Mouse (Mus musculus) heart, postnatal 10 days (tissue): ENCODE results near the gene Pde2a. TPM values are rescaled to one million over a fixed set of nuclear protein-coding genes. Genes with fewer than 3 reads are reported as not detected.

Experiments used
- DNase-seq, 2 experiments: peaks; one replicate each; pipeline ENCODE4 v3.0.0; 2021
- intact Hi-C: fragments of 180-260 bp; cut with DNase I; formaldehyde crosslinking; loops from one replicate; pipeline ENCODE4 v1.15.1; 2025
- total RNA-seq, 2 experiments: library from RNA; stranded (reverse); gene quantifications; 2 replicates each; pipeline ENCODE4 v1.2.3; 2021

Pde2a gene
- total RNA-seq, 2 experiments from 2014 or later: 65.2 to 70.1 TPM

DNA sequence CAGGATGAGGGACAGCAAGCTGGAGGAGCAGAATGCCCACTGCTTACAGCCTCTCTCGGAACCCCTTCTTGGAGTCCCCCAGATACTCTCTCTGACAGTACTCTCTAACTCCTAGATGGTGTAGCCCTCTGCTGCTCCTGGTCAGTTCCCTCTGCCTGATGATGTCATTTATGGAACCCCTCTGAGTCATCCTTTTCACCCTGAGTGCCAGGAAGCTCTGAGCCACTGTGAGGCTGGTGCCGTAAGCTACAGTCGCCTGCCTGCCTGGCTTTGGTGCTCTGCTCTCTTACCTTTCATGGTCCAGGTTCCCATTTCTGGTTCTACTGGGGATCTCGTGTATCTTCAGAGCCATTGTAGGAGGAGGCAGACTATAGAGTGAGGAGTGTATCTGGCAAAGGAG is 24.3 kb upstream of the Pde2a start:
- no peak for DNase-seq
- intact Hi-C loops: no loop called here

DNA sequence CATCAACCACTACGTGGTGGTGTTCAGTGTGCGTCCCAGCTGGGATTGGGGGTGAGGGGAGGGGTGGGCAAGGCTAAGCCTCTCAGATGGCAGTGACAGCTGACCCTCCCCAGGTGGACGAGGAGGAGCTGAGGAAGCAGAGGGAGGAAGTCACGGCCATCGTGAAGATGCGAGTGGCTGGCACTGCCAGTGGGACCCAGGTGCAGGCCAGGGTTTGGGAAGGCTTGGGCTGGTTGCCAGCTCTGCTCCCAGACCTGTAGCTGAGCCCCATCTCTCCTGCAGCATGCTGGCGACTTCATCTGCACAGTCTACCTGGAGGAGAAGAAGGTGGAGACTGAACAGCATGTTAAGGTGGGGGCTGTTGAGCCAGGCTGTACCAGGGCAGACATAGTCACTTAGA is 20.0 kb upstream of the Pde2a start:
- intact Hi-C loops: no loop called here
- DNase-seq: no peak

DNA sequence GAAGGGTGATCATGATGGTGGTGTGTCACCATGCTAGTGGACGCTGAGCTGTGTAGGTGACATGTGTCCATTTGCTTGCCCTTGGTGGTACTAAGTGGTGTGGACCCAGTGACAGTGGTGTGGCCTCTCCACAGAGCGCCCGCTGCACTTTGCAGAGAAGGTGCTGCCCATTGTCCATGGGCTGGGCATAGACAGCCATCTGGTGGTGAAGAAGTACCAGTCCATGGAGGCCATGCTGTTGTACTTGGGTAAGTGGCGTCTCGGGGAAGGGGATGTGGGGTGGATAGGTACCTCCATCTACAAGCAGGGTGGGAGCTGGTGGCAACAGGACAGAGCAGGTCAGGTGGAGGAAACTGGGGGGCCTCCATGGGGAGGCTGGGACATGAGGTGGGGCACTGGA is 17.7 kb upstream of the Pde2a start:
- DNase-seq: no peak
- intact Hi-C loops: no loop called here

DNA sequence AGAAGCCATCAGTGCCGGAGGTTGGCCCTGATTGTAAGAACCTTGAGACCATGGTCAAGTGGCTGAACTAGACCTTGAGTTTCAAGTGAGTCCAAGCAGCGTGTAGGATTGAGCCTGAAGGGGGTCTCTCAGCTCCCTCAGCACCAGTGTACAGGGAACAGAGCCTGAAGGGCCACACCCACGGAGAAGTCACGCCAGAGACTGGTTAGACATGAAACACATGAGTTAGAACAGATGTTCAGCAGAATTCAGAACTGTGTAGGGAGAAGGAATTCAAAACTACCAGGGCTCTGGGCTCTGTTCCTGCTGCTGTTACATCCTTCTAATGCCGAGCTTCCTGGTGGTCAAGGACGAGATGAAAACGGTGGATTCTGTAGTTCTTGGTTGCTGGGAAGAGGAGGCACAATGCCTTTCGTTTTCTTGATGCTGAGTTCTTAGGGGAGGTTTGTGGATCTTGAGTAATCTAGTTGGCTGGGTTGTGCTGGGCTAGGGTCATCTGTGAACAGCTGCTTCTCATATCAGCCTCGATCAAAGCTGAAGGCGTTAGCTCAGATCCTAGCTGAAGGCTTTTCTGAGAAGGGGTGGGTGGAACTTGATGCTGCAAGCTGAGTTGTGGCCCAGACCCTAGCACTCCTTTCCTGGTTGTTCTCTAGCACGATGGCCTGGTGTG is 11.1 kb upstream of the Pde2a start, which contains the start of gene Gm45837:
Gene Gm45837 (plus strand): TSS at position 620 of the 670 bp plus-strand sequence.
- DNase-seq: no peak
- intact Hi-C loops: loop anchor here (5.0 kb wide), 1 partner anchor 212 kb away; no protein-coding TSS in a partner anchor

DNA sequence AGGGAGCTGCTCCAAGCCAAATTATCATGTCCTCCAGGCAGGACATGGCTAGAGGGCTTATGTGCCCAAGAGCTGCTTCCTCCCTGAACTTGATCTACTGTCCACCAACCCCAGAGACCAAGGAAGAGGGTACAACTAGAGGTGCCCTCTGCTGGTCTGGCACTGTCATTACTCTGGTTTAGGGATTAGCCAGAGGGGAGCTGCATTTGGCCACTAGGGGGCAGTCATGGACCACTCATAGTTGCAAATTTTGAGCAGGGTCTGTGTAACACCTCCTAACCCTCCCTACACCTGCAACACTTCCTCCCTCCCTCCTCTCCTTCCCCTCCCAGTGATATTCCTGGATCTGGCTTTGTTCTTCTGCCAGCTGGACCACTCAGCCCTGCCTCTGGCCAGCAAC is 8.7 kb upstream of the Pde2a start:
- peak; percentile 83 to 92 for DNase-seq
- intact Hi-C loops: loop anchor here (1.0 to 5.0 kb wide), 3 partner anchors 102 to 210 kb away; no protein-coding TSS in a partner anchor

DNA sequence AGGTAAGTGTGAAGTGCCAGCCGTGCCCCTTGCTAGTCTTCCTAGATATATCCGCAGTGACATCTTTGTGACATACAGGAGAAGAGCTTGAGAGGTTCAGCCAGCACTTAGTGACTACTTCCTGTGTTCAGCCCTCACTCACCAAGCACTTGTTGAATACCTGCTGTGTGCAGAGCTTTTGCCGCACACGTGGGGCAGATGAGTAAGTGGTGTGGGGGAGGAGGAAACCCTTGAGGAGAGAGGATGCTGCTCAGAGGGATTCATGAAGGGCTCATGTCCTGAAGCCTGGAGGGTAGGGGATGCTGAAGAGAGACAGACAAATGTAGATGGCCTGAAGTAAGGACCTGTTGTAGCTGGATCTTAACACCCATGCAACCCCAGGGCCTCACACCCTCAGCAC is 7.3 kb upstream of the Pde2a start:
- DNase-seq: no peak
- intact Hi-C loops: loop anchor here (5.0 kb wide), 1 partner anchor 208 kb away; no protein-coding TSS in a partner anchor

DNA sequence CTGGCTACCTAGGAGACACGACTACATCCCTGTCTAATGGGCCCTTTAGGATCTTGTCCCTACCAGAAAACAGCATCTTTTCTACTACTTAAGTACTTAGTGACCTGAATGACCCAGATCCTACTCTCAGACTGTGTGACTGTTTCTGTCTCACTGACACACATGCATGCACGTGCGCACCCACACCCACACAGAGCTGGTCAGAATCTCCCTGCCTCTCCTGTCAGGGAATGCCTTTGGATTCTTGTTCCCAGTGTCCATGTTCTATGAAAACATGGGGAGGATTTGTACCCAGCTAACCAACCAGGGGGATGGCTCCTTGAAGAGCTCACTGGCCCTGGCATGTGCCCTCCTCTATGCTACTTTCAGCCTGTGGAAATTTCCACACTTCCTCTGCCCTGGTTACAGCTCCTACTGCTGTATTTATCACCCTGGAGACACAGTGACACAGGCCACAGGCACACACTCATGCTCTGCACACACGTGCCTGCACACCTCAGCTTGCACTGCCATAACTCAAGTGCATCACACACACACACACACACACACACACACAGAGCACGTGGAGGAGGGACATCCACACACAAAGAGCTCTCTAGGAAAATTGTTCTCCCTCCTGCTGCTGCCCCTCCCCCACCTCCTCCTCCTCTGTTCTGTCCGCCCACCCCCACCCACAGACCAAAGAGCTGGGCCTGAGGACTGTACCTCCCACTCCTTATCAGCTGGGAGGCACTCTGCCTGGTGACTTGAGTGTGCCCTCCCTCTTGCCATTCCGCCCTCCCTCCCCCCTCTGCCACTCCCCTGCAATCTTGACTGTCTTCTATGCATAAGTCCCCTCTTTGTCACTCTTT is 6.6 kb upstream of the Pde2a start:
- intact Hi-C loops: loop anchor here (5.0 kb wide), 1 partner anchor 207 kb away; no protein-coding TSS in a partner anchor
- DNase-seq: no peak

DNA sequence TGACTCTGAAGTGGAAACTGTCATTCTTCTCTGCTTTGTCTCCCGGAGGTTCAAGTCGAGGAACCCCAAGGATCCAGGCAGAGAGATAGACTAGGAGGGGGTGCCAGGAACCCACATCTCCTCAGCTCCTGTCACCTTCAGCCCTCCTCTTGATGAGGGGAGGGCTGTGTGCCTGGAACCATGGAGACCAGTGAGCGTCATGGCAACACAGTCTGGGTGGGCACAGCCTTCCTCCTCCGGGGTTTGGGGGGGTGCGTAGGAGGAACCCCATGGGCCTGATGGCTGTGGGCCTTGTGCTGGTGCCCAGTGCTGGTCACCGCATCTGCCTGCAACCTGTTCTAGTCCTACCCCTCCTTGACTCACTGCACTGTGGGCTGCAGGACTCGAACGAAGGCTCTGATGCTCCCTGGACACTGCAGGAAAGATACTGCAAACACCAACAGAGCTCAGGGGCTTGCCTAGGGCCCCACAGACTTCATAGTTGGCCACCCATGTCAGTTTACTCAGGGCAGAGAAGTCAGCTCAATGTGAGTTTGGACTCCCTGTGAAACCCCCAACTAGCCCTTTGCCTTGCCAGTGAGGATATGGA is 5.9 kb upstream of the Pde2a start:
- DNase-seq: no peak
- intact Hi-C loops: no loop called here

DNA sequence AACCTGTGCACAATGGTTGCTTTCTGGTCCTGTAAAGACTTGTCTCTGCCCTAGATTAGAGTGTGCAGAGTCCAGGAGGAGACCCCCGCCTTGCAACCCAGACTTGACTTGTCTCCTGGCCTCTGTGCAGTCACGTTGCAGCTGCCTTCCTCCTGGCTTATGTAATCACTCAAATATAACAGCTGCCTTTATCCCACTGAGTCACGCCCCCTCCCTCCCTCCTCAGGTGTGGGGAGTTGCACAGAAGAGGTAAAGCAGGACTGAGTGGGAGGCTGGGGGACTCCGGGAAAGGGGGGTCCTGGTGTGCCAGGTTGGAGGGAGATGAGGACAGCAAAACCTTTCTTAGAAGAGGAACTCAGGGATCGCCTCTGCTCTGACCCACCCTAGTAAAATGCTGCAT is 5.1 kb upstream of the Pde2a start:
- intact Hi-C loops: no loop called here

DNA sequence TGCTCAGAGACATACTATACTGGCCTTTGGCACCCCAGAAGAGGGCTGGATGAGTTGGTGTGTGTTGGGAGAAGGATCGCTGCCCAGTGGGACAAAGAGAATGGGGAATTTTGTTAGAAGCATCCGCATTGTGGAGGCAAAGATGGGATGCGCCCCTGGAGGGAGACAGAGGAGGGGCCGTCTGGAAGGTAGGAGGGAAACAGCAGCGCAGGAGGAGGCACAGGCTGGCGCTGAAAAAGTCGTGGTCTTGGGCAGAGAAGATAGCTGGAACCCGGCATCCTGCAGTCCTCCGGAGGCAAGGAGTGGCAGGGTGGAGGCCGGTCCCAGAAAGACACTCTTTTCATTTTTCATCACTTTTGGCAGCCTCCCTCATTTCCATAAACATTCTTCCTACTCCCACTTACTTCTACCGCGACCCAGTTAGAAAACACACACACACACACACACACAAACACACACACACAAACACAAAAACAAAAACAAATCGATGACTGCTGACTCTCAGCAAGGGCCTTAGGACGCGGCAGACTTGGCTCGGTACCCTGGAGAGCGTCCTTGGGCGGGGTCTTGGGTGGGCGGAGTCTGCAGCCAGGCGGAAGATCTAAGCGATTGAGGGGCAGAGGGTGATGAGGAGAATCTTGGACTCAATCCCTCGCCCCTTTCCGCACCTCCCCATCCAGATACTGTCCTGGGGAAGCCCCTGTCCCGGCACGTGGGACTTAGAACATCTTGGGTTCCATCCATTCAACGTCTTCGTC is 2.3 kb upstream of the Pde2a start:
- DNase-seq: no peak
- intact Hi-C loops: no loop called here

More for the DNA sequence above, 5.1 kb upstream of the Pde2a start:
- no peak for DNase-seq

DNA sequence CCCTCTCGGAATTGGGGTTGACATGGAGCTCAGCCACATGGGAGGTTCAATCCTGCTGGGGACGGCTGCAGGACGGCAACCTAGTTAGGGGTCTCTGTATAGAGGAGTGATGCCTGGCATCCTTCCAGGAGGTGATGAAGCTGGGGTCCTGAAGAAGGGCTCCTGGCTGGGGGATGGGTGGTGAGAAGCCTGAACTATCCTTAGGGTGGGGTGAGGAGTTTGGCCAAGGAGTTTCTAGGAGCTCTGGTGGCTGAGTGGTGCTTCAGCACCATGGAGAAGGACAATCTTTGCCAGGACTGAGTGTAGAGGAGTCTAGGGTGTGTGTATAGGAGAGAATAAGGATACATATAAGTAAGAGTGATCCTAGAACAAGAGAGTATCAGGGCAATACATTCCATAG is 578 bp downstream of the Pde2a start:
- intact Hi-C loops: no loop called here
- peak; percentile 37 to 58 for DNase-seq

DNA sequence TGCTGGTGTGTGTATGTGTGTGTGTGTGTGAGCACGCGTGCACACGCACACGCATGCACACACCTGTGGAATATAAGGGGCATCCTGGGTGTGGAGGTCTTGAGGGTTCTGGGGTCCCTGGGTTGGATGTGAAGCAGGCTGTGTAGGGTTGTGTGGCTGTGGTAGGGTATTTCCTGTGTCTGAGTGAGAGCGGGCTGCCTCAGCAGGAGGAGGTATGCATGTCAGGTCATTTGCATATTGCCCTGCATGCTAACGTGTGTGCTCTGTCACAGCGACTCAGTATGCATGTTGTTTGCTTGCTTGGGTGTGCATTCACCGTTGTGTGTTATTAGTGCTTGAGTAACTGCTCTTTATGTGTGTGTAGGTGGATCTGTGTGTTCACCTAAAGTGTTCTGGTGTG is 1.2 kb downstream of the Pde2a start:
- DNase-seq: no peak
- intact Hi-C loops: no loop called here

DNA sequence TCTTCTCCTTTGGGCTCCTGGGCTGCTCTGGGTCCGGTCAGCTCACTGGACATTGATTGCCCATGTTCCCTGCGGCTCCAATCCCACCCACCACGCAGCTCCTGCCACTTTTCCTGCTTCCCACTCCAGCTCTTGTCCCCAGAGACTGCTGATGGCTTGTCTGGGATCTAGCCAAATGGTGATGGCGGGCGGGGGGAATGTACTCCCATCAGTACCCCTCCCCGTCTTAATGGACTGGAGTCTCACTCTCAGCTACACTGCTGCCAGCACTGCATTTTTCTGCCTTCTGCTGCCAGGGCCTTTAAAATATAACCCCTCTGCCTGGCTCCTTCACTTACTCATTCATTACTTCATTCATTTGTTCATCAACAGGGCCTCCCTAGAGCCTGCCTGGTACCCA is 2.5 kb downstream of the Pde2a start:
- no peak for DNase-seq
- intact Hi-C loops: no loop called here

DNA sequence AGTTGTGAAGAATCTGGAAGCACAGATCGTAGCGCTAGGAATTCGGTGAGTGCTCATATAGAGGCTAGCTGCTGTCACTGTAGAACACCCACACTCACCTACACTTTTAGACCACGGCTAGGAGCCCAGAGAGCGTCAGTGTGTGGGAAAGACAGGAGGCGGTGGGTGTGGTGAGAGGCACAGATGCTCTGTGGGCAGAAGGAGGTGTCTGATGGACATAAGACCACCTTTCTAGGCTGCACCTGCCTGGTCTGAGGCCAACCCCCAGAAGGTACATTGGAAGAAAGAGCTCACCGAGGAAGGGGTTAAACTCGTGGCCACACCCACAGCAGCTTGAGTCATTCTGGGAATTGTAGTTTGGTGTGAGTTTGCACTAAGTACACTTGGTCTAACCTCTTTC is 5.2 kb downstream of the Pde2a start:
- intact Hi-C loops: loop anchor here (5.0 kb wide), 2 partner anchors 116 to 191 kb away; no protein-coding TSS in a partner anchor

DNA sequence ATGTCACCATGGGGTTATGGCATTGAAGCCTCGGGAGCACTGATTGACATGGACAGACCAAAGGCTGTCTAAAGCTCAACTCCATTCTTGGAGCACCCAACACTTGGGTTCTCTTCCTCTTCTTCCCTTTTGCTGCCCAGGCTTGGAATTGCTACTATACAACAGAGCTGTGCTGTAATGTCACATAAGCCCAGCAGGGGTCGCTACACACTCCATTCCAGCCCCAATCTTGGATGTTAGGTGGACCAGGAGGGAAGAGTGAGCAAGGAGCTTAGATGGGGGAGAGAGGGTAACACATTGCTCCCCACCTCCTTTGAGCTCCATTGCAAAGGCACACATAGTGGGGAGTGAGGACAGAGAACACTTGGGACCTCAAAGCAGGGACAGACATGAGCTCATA is 6.2 kb downstream of the Pde2a start:
- DNase-seq: no peak
- intact Hi-C loops: loop anchor here (5.0 kb wide), 2 partner anchors 115 to 190 kb away; no protein-coding TSS in a partner anchor

More for the DNA sequence above, 5.2 kb downstream of the Pde2a start:
- DNase-seq: no peak

DNA sequence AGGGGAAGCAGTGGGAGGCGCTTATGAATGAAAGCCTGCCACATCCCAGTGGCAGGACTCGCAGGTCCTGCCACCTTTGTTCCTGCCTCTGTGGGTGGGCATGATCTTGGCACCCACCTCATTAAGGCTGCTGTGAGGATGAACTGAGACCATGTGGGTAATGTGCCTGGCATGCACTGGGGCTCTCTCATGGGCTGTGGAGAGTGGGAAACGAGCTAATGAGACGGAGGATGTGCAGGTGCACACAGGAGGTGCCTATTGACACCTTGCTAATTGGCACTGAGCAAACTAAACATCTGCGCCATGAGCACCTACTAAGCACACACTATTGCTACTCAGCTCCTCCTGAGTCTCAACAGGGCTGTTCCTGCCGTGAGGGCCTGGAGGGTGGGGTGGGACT is 13.5 kb downstream of the Pde2a start:
- no peak for DNase-seq
- intact Hi-C loops: no loop called here

DNA sequence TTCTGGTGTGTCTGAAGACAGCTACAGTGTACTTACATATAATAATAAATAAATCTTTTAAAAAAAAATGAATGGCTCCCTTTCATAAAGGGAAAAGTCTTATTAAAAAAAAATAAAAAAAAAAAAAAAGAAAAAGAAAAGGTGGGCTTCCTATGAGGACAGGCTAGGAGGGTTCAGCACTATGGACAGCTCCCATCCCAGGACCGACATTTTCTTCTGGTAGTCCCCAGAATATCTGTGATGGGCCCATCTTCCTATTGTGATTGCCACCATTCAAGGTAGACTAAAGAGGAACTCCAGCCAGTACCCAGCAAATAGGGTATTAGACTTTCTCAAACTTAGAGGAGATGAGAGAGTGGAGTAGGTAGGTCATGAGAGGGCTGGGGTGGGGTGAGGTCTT is 16.4 kb downstream of the Pde2a start:
- DNase-seq: no peak
- intact Hi-C loops: no loop called here

DNA sequence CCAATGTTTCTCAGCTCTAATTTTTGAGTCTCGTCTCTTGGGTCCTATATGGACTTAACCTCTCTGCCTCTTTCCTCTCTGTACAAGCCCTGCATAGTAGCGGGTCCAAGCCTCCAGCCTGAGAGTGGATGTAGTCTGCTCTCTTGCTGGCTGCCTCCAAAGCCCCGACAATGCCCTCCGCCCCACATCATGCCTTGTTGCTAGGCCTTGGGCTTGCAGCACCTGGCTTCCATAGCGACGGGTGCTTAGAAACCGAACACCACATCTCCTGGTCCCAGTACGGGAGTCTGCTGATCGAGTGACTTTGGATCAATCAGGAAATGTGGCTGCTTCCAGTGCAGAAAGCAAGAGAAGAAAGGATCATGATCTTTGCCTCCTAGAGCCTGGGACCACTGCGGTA is 21.6 kb downstream of the Pde2a start:
- no peak for DNase-seq
- intact Hi-C loops: loop anchor here (5.0 kb wide), 1 partner anchor 84 kb away; no protein-coding TSS in a partner anchor

DNA sequence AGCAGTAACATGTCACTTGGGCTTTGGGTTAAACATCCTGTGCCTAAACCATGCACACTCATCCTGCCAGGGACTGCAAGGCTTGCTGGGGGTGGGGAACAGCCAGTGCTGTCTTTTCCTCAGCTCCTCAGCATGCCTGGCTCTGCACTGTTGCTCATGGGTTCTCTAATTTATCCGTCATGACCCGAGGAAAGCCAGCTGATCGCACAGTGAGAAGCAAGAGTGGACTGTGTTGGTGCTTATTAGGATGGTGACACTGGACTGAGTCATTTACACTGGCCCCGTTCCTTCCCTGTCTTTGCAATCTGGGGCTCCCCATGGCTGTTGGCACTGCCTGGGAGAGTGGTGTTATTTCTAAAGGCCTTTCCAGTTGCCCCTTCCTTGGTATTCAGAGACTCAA is 22.7 kb downstream of the Pde2a start:
- intact Hi-C loops: loop anchor here (5.0 kb wide), 1 partner anchor 83 kb away; no protein-coding TSS in a partner anchor
- DNase-seq: no peak

DNA sequence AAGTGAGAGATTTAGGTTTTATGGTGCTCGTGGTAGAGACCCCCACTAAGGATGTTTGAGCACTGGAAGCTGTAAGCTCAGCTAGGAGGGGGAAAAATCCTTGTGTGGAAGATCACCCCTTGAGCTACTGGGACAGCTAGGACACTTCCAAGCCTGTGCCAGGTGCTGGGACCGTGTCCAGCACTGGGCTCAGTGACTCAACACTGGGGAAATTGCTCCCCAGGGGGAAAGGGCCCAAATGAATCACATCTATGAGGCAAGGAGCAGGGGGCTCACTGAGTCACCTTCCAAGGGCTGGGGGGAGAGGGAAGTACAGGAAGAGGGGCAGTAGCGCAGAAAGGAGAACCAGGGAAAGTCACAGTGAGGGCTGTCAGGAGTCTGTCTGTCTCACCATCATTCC is 28.4 kb downstream of the Pde2a start:
- intact Hi-C loops: loop anchor here (1.0 to 5.0 kb wide), 4 partner anchors 23 to 167 kb away; no protein-coding TSS in a partner anchor
- DNase-seq: no peak
